Comparison of ENCODE assay signal across 9 mouse cellular contexts in the genomic region with DNA sequence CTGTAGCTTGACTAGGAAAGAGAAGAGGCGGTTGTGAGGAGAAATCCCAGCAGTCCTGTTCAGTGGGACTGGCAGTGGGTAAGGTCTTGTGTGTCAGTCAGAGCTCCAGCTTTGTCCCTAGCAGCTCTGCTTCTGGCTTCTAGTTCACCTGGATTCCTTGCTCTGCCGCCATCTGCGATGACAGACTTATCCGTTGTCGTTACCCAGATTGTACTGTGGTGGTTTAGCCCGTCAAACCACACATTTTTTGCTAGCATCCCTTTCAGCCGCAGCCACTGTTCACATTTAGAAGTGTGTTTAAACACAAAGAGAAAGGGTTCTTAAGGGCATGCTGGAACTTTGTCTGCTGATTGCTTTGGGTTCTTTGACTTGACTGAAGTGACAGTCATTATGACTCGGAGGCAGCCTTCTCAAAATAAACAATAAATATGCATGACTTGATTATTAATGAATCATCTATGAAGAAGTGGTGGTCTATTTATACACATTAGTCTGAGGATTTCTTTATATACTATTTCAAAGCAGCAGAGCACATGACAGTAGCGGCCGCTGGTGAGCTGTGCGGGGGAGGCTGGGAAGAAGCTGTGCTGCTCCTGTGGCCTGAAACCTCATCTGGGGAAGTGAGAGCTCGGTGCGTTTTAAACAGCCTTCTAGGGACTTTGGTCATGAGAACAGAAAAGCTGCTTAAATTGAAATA. TPM values are rescaled to one million over a fixed set of nuclear protein-coding genes. Genes with fewer than 3 reads are reported as not detected.
DNase-seq lines count a peak whose midpoint lies in the region; ATAC-seq and TF ChIP-seq lines count a peak whose summit lies in the region.
"Had no signal": no experiment of that assay in that cellular context is flagged by ENCODE, and none has a peak within 500 bp of the region (broad histone marks: within the 10 kb centered on the region; RNA-seq: fewer than 3 reads in every experiment).

No protein-coding gene starts in this region.

- H3K36me3 ChIP-seq in forebrain, embryonic 12.5 days (replicated peaks) = no peaks in the 10 kb centered on the region
- H3K36me3 ChIP-seq in hindbrain, embryonic 11.5 days (ENCODE audit: control insufficient read depth, insufficient read depth, low read length) = no peaks in the 10 kb centered on the region
- H3K36me3 ChIP-seq in midbrain, postnatal 0 days (ENCODE audit: insufficient read depth, low read length) = no peaks in the 10 kb centered on the region

- no peak for TF ChIP-seq CTCF in midbrain, postnatal 0 days (IDR thresholded peaks at IDR 0.05)
- no peak for TF ChIP-seq CTCF in cerebellum, adult 2 months (IDR thresholded peaks at IDR 0.05; ENCODE audit: borderline replicate concordance, insufficient read depth, low read depth, low read length)

- no peak overlapping the region for H3K9ac ChIP-seq in forebrain, embryonic 12.5 days
- no peak overlapping the region for H3K9ac ChIP-seq in hindbrain, embryonic 11.5 days (ENCODE audit: low read depth, low read length)
- no peak overlapping the region; the same call in 1 of the 2 replicates for H3K9ac ChIP-seq in midbrain, postnatal 0 days (replicated peaks; ENCODE audit: low read length, poor library complexity, severe bottlenecking)

- WGBS in forebrain, embryonic 12.5 days = 51% methylated on average over 13 of the region's 13 CpGs
- WGBS in hindbrain, embryonic 11.5 days = 66% methylated on average over 13 of the region's 13 CpGs
- 51% methylated on average over 13 of the region's 13 CpGs for WGBS in midbrain, postnatal 0 days
- WGBS in cerebellum, adult 2 months = 75% methylated on average over 13 of the region's 13 CpGs

- no peaks in the 10 kb centered on the region for H3K9me3 ChIP-seq in forebrain, embryonic 12.5 days
- H3K9me3 ChIP-seq in hindbrain, embryonic 11.5 days (ENCODE audit: control insufficient read depth, low read length) = no peaks in the 10 kb centered on the region
- H3K9me3 ChIP-seq in midbrain, postnatal 0 days (ENCODE audit: low read length) = no peaks in the 10 kb centered on the region

- peaks cover 19% of the 10 kb centered on the region for H3K4me1 ChIP-seq in forebrain, embryonic 12.5 days
- H3K4me1 ChIP-seq in hindbrain, embryonic 11.5 days (replicated peaks; ENCODE audit: control insufficient read depth, insufficient read depth, low read length) = no peaks in the 10 kb centered on the region
- no peaks in the 10 kb centered on the region for H3K4me1 ChIP-seq in midbrain, postnatal 0 days (ENCODE audit: insufficient read depth, low read length)
- no peaks in the 10 kb centered on the region for H3K4me1 ChIP-seq in cerebellum, adult 2 months (ENCODE audit: control insufficient read depth, insufficient read depth, low read length)

- no peaks in the 10 kb centered on the region for H3K27me3 ChIP-seq in forebrain, embryonic 12.5 days
- H3K27me3 ChIP-seq in hindbrain, embryonic 11.5 days (ENCODE audit: control insufficient read depth, insufficient read depth, low read length) = no peaks in the 10 kb centered on the region
- H3K27me3 ChIP-seq in midbrain, postnatal 0 days (ENCODE audit: insufficient read depth, low read length) = no peaks in the 10 kb centered on the region
- no peaks in the 10 kb centered on the region for H3K27me3 ChIP-seq in cerebellum, adult 2 months (ENCODE audit: control insufficient read depth, insufficient read depth, low read length)

- peak; percentile 58; the same call in 1 of the 2 replicates for ATAC-seq in forebrain, embryonic 12.5 days (ENCODE audit: low FRiP score)
- peak; percentile 38; the same call in 1 of the 2 replicates for ATAC-seq in hindbrain, embryonic 11.5 days (ENCODE audit: low FRiP score)
- peak; percentile 47; the same call in 1 of the 2 replicates for ATAC-seq in midbrain, postnatal 0 days (ENCODE audit: low FRiP score)

- H3K27ac ChIP-seq in forebrain, embryonic 12.5 days = no peak overlapping the region
- no peak overlapping the region for H3K27ac ChIP-seq in hindbrain, embryonic 11.5 days (ENCODE audit: low read depth, low read length)
- H3K27ac ChIP-seq in midbrain, postnatal 0 days (ENCODE audit: low read depth, low read length) = peak overlapping the region; percentile 47; the same call in 1 of the 2 replicates
- no peak overlapping the region for H3K27ac ChIP-seq in cerebellum, adult 2 months (ENCODE audit: insufficient read depth, low read length)

- no peak for TF ChIP-seq POLR2A in cerebellum, adult 2 months (IDR thresholded peaks at IDR 0.05; ENCODE audit: borderline replicate concordance, insufficient read depth, low read length)

- peak; percentile 30 to 31 for DNase-seq in right cerebral cortex, adult 2 months (ENCODE audit: low spot score in 2 of 2)
- DNase-seq in right cerebral cortex, postnatal 4 days = no peak
- DNase-seq in hindbrain, embryonic 11.5 days (ENCODE audit: low spot score) = no peak
- DNase-seq in midbrain, postnatal 0 days (ENCODE audit: low spot score) = no peak
- DNase-seq in cerebellum, postnatal 25 days = no peak
- no peak for DNase-seq in cerebellum, adult 2 months
- DNase-seq: lung, adult 18-20 months had no signal

- H3K4me2 ChIP-seq in forebrain, embryonic 12.5 days = no peak overlapping the region
- no peak overlapping the region for H3K4me2 ChIP-seq in hindbrain, embryonic 11.5 days (replicated peaks; ENCODE audit: low read depth, low read length)
- H3K4me2 ChIP-seq in midbrain, postnatal 0 days (ENCODE audit: low read depth, low read length, poor library complexity, severe bottlenecking) = no peak overlapping the region
- H3K4me2 ChIP-seq: heart, embryonic 11.5 days had no signal

- no peak overlapping the region for H3K4me3 ChIP-seq in forebrain, embryonic 12.5 days (replicated peaks)
- H3K4me3 ChIP-seq in hindbrain, embryonic 11.5 days (ENCODE audit: low read depth, low read length) = no peak overlapping the region
- H3K4me3 ChIP-seq in midbrain, postnatal 0 days (ENCODE audit: low read depth, low read length) = no peak overlapping the region
- no peak overlapping the region for H3K4me3 ChIP-seq in cerebellum, adult 2 months (replicated peaks; ENCODE audit: insufficient read depth, low read depth, low read length)

RNA-seq across cellular contexts. Expression of a gene that starts 35.6 kb away (rescaled TPM):
- 9.2 and 9.5 TPM in 2 replicates for polyA plus RNA-seq in forebrain, embryonic 12.5 days (2016; fragmentation: Nextera tagmentation; extraction: Ambion mirVana)
- 9.9 and 11.6 TPM in 2 replicates for polyA plus RNA-seq in hindbrain, embryonic 11.5 days (2014; fragmentation: Nextera tagmentation; extraction: Ambion mirVana)
- total RNA-seq in midbrain, postnatal 0 days (2014; rRNA removed) = 30.8 and 32.8 TPM in 2 replicates
- polyA plus RNA-seq in midbrain, postnatal 0 days (2015; fragmentation: Nextera tagmentation; extraction: Ambion mirVana) = 16.8 and 17.9 TPM in 2 replicates
- polyA plus RNA-seq in cerebellum, adult 2 months (2012; rRNA removed) = 24.4 and 26.2 TPM in 2 replicates

Comparison
In these comparisons a context has a peak if more than half of its experiments do, and no peak if none do; other contexts are left out.
1. DNase-seq: peak in right cerebral cortex, adult 2 months (2 of 2); none in right cerebral cortex, postnatal 4 days (single experiment), hindbrain, embryonic 11.5 days (single experiment), midbrain, postnatal 0 days (single experiment), cerebellum, postnatal 25 days (0 of 2) and cerebellum, adult 2 months (0 of 2).
2. Peak in every context shown above with its lines, with median percentiles within 50 percentile points of each other: ATAC-seq.